Mouse (Mus musculus) left cerebral cortex, adult 6 months (tissue): Measurements from ENCODE around the gene Sept6. TPM values are rescaled to one million over a fixed set of nuclear protein-coding genes. Genes with fewer than 3 reads are reported as not detected.

Experiments used
- long read RNA-seq, 2 experiments: library from polyadenylated mRNA; unstranded; transcript quantifications; one replicate each; pipeline ENCODE4 v2.0.0; 2019 to 2020
- polyA plus RNA-seq: library from polyadenylated mRNA; unstranded; fragments of <200 nt; fragmentation: Nextera tagmentation; gene quantifications from 2 replicates; pipeline ENCODE4 v1.2.3, GENCODE M21; 2021

Gene Sept6
- polyA plus RNA-seq, result 46.3 and 57.1 TPM in 2 replicates
- long read RNA-seq, experiment 1, full-length matches to known transcripts, result 433 of 638 reads
- long read RNA-seq, experiment 1, partial matches to known transcripts, result 31 of 638 reads
- long read RNA-seq, experiment 1, other reads (novel, unspliced or antisense), result 174 of 638 reads
- long read RNA-seq, experiment 2, full-length matches to known transcripts, result 31 of 112 reads
- long read RNA-seq, experiment 2, partial matches to known transcripts, result 53 of 112 reads
- long read RNA-seq, experiment 2, other reads (novel, unspliced or antisense), result 28 of 112 reads

DNA sequence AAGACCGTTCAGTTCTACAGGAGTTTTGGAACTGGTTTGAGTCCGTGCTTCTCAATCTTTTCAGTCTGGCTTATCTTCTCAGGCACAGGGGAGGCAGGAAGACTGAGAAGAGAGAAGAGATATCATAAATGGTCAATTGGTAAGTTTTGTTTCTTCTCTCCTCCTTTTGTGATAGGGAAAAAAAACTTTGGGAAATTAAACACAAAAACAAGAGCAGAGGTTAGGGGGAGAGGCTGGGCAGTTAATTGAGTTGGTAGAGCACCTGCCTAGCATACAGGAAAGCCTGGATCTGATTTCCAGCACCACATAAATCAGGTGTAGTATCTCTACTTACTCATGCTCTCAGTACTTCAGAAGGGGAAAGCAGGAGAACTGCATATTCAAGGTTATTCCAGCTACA is at the start of gene Sept6:
Sept6 (minus strand) TSS at position 101 of the 400 bp plus-strand sequence.

DNA sequence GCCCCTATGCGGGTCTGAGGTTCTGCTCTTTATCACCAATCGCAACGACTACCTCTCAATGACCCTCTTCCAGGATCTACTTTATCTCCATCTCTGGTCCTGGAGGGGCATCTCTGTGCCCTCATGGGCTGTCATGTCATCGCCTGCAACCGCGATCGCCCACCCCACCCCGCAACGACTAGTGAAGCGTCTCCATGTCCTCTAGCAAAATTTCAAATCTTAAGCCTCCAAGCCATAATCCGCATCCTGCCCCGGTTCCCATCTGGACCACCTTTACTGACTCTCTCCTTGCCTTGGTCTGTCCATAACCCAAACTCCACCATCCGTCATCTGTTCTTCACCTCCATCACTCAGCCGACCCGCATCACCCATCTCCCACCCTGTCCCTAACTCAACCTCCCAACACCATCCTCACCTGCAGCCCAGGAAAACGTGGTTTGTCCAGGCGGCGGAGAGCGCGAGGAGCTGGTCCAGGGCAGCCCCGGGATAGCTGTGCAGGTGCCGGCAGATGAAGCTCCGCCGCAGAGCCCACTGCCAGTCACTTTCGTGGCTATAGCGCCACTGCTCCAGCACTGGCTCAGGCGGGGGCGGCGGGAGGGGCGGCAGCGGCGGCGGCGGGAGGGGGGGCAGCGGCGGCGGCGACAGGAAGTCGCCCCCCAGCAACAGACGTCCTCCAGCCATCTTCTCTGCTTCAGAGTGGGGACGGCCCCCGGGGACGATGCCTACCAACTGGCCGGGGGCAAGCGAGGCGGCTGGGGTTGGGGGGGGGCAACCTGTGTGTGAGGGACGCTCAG is 89.1 kb downstream of the Sept6 start, which contains the start of gene Nkrf:
Nkrf (minus strand) TSS at position 579 of the 794 bp plus-strand sequence.

GRCm38 (mm10) chrX:36873765-36874164 is 117.8 kb downstream of the Sept6 start, which contains the start of the genes Ube2a and C330007P06Rik:
Gene Ube2a, plus strand, starts transcription at chrX:36873900.
Gene C330007P06Rik, minus strand, starts transcription at chrX:36874111.

Other genes starting within 250 kb of the Sept6 start
- 0.23 and 0.31 TPM in 2 replicates for gene Slc25a43, start 248.1 kb downstream of the Sept6 start, polyA plus RNA-seq
- gene Slc25a5, start 196.1 kb downstream of the Sept6 start, polyA plus RNA-seq, result 579 and 580 TPM in 2 replicates
- 63.5 and 67.4 TPM in 2 replicates for gene Ube2a, start 117.9 kb downstream of the Sept6 start, polyA plus RNA-seq
- gene C330007P06Rik, start 117.7 kb downstream of the Sept6 start, polyA plus RNA-seq, result 20.8 and 28.0 TPM in 2 replicates
- gene Nkrf, start 88.9 kb downstream of the Sept6 start, polyA plus RNA-seq, result 9.8 and 12.4 TPM in 2 replicates
- gene Sowahd, start 57.1 kb upstream of the Sept6 start, polyA plus RNA-seq, result not detected in 2 replicates
- gene Rpl39, start 93.6 kb upstream of the Sept6 start, polyA plus RNA-seq, result 1,355 and 1,427 TPM in 2 replicates
- gene Upf3b, start 118.5 kb upstream of the Sept6 start, polyA plus RNA-seq, result 9.1 and 9.4 TPM in 2 replicates
- 7.7 and 7.9 TPM in 2 replicates for gene Nkap, start 135.0 kb upstream of the Sept6 start, polyA plus RNA-seq
- 0.08 TPM in 1 of 2 replicates, not detected in the other for gene Akap14, start 177.0 kb upstream of the Sept6 start, polyA plus RNA-seq
- 1,185 and 1,422 TPM in 2 replicates for gene Ndufa1, start 199.4 kb upstream of the Sept6 start, polyA plus RNA-seq
- 12.6 and 16.1 TPM in 2 replicates for gene Rnf113a1, start 199.5 kb upstream of the Sept6 start, polyA plus RNA-seq
- gene Gm9, start 219.2 kb upstream of the Sept6 start, polyA plus RNA-seq, result not detected in 2 replicates
- not detected in 2 replicates for gene Rhox1, start 230.5 kb upstream of the Sept6 start, polyA plus RNA-seq